Mouse (Mus musculus): ENCODE data around the gene Pde9a.

The Pde9a gene

GRCm38 (mm10) chr17:31384968-31385627, 912 bp upstream of the Pde9a start:
- DNase-seq (ENCODE audit: extremely low read depth, low read depth, low spot score): no peak

GRCm38 (mm10) chr17:31386766-31387275, 811 bp downstream of the Pde9a start:
- no peak for DNase-seq (ENCODE audit: extremely low read depth, low read depth, low spot score)

- DNase-seq (ENCODE audit: extremely low read depth, low read depth, low spot score): no peak
These were observed 3.5 kb downstream of the Pde9a start for GRCm38 (mm10) chr17:31389432-31390050.

GRCm38 (mm10) chr17:31391462-31391861, 5.5 kb downstream of the Pde9a start:
- DNase-seq (ENCODE audit: extremely low read depth, low read depth, low spot score): no peak

- no peak for DNase-seq (ENCODE audit: extremely low read depth, low read depth, low spot score)
These were observed 6.0 kb downstream of the Pde9a start for GRCm38 (mm10) chr17:31392041-31392440.

GRCm38 (mm10) chr17:31393811-31394210, 7.8 kb downstream of the Pde9a start:
- DNase-seq (ENCODE audit: extremely low read depth, low read depth, low spot score): no peak

GRCm38 (mm10) chr17:31400294-31400693, 14.3 kb downstream of the Pde9a start:
- no peak for DNase-seq (ENCODE audit: extremely low read depth, low read depth, low spot score)

GRCm38 (mm10) chr17:31401160-31401559, 15.2 kb downstream of the Pde9a start:
- no peak for DNase-seq (ENCODE audit: extremely low read depth, low read depth, low spot score)

- DNase-seq (ENCODE audit: extremely low read depth, low read depth, low spot score): no peak
These were observed 16.7 kb downstream of the Pde9a start for GRCm38 (mm10) chr17:31402713-31403112.

GRCm38 (mm10) chr17:31405694-31406227, 19.8 kb downstream of the Pde9a start:
- DNase-seq (ENCODE audit: extremely low read depth, low read depth, low spot score): no peak

GRCm38 (mm10) chr17:31409741-31410350, 23.8 kb downstream of the Pde9a start:
- no peak for DNase-seq (ENCODE audit: extremely low read depth, low read depth, low spot score)

GRCm38 (mm10) chr17:31415258-31415657, 29.2 kb downstream of the Pde9a start:
- no peak for DNase-seq (ENCODE audit: extremely low read depth, low read depth, low spot score)

- DNase-seq (ENCODE audit: extremely low read depth, low read depth, low spot score): no peak
These were observed 33.0 kb downstream of the Pde9a start for GRCm38 (mm10) chr17:31418804-31419597.

- DNase-seq (ENCODE audit: extremely low read depth, low read depth, low spot score): no peak
These were observed 33.6 kb downstream of the Pde9a start for GRCm38 (mm10) chr17:31419598-31419950.

GRCm38 (mm10) chr17:31419995-31420394, 34.0 kb downstream of the Pde9a start:
- no peak for DNase-seq (ENCODE audit: extremely low read depth, low read depth, low spot score)

GRCm38 (mm10) chr17:31420658-31421057, 34.6 kb downstream of the Pde9a start:
- no peak for DNase-seq (ENCODE audit: extremely low read depth, low read depth, low spot score)

GRCm38 (mm10) chr17:31422381-31422780, 36.4 kb downstream of the Pde9a start:
- no peak for DNase-seq (ENCODE audit: extremely low read depth, low read depth, low spot score)

GRCm38 (mm10) chr17:31423020-31423419, 37.0 kb downstream of the Pde9a start:
- no peak for DNase-seq (ENCODE audit: extremely low read depth, low read depth, low spot score)

GRCm38 (mm10) chr17:31424358-31424757, 38.3 kb downstream of the Pde9a start:
- no peak for DNase-seq (ENCODE audit: extremely low read depth, low read depth, low spot score)

- DNase-seq (ENCODE audit: extremely low read depth, low read depth, low spot score): no peak
These were observed 38.8 kb downstream of the Pde9a start for GRCm38 (mm10) chr17:31424798-31425197.
